Mouse (Mus musculus) lung, postnatal 0 days (tissue): ENCODE data around the gene Lyrm1. TPM values are rescaled to one million over a fixed set of nuclear protein-coding genes. Genes with fewer than 3 reads are reported as not detected.

Experiments
- ATAC-seq: fragments of 200-750 bp; cut with Nextera tagmentation; 2 replicates; pipeline ENCODE4 v1.8.0; 2017; ENCODE audit warnings: moderate library complexity
- DNase-seq: peaks from one replicate; pipeline ENCODE4 v3.0.0-alpha.2; 2016; ENCODE audit warnings: low spot score
- H3K27ac ChIP-seq: fragments of 300-500 bp; sonication (generic); 2 replicates; pipeline ENCODE4 v1.5.1; 2014; ENCODE audit warnings: antibody characterized with exemption, mild to moderate bottlenecking, low read length, mixed read lengths
- H3K27me3 ChIP-seq: fragments of 300-500 bp; sonication (generic); replicated peaks from 2 replicates; pipeline ENCODE4 v1.6.1; 2014; ENCODE audit warnings: low read length, mixed read lengths; ENCODE audit not compliant: insufficient read depth
- H3K36me3 ChIP-seq: fragments of 300-500 bp; sonication (generic); 2 replicates; pipeline ENCODE4 v1.6.1; 2014; ENCODE audit warnings: low read length, mixed read lengths; ENCODE audit not compliant: insufficient read depth
- H3K4me1 ChIP-seq: fragments of 300-500 bp; sonication (generic); 2 replicates; pipeline ENCODE4 v1.6.1; 2014; ENCODE audit warnings: antibody characterized with exemption, low read depth, low read length, mixed read lengths; ENCODE audit not compliant: insufficient read depth
- H3K4me2 ChIP-seq: fragments of 300-500 bp; sonication (generic); replicated peaks from 2 replicates; pipeline ENCODE4 v1.6.1; 2014; ENCODE audit warnings: low read depth, mild to moderate bottlenecking, low read length, moderate library complexity, mixed read lengths
- H3K4me3 ChIP-seq: fragments of 300-500 bp; sonication (generic); 2 replicates; pipeline ENCODE4 v1.5.1; 2014; ENCODE audit warnings: low read depth, low read length
- H3K9ac ChIP-seq: fragments of 300-500 bp; sonication (generic); replicated peaks from 2 replicates; pipeline ENCODE4 v1.6.1; 2014; ENCODE audit warnings: low read depth, mild to moderate bottlenecking
- H3K9me3 ChIP-seq: fragments of 300-500 bp; sonication (generic); 2 replicates; pipeline ENCODE4 v1.6.1; 2016; ENCODE audit warnings: low read length, mixed read lengths
- CTCF ChIP-seq: IDR thresholded peaks from 2 replicates; pipeline ENCODE4 v1.5.1; 2016; ENCODE audit warnings: antibody characterized with exemption, mild to moderate bottlenecking
- EP300 ChIP-seq: IDR thresholded peaks from 2 replicates; pipeline ENCODE4 v1.6.1; 2016; ENCODE audit warnings: antibody characterized with exemption, mild to moderate bottlenecking, control low read depth
- WGBS: fragments of 180-500 bp; shearing (Covaris S2); extraction: QIAGEN DNeasy Blood & Tissue Kit; methylation state at CpG from one replicate; pipeline ENCODE4 v1.1.7; 2014; 5-methylcytosine and 5-hydroxymethylcytosine counted together
- polyA plus RNA-seq: library from polyadenylated mRNA; unstranded; fragments of >200 nt; fragmentation: Nextera tagmentation; extraction: Ambion mirVana; gene quantifications from 2 replicates; pipeline ENCODE4 v1.2.1, GENCODE M21; 2015

The Lyrm1 gene
- polyA plus RNA-seq, 1 experiment from 2014 or later = 7.7 TPM

- H3K4me3 ChIP-seq = no peak overlapping the region
- no peak overlapping the region for H3K4me2 ChIP-seq
- WGBS = 77% methylated on average over 9 of the region's 9 CpGs
- no peaks in the 10 kb centered on the region for H3K27me3 ChIP-seq
- DNase-seq (no peak), ATAC-seq (no peak)
- no peaks in the 10 kb centered on the region for H3K4me1 ChIP-seq
- TF ChIP-seq EP300 (no peak), CTCF (no peak)
- H3K9ac ChIP-seq = no peak overlapping the region
- no peak overlapping the region for H3K27ac ChIP-seq
- H3K9me3 ChIP-seq = no peaks in the 10 kb centered on the region
- no peaks in the 10 kb centered on the region for H3K36me3 ChIP-seq
Observed at GRCm38 (mm10) chr7:119965651-119966395, 70.2 kb downstream of the Lyrm1 start.

GRCm38 (mm10) chr7:119969320-119969719 lies 73.7 kb downstream of the Lyrm1 start:
- H3K27ac ChIP-seq = no peak overlapping the region
- H3K4me2 ChIP-seq = no peak overlapping the region
- H3K27me3 ChIP-seq = no peaks in the 10 kb centered on the region
- no peaks in the 10 kb centered on the region for H3K4me1 ChIP-seq
- TF ChIP-seq CTCF (no peak), EP300 (no peak)
- no peaks in the 10 kb centered on the region for H3K36me3 ChIP-seq
- no peak for DNase-seq
- no peak for ATAC-seq
- WGBS = 45% methylated on average over 2 of the region's 2 CpGs
- no peak overlapping the region for H3K4me3 ChIP-seq
- no peaks in the 10 kb centered on the region for H3K9me3 ChIP-seq
- H3K9ac ChIP-seq = no peak overlapping the region

- no peak overlapping the region for H3K9ac ChIP-seq
- H3K4me1 ChIP-seq = no peaks in the 10 kb centered on the region
- ATAC-seq = no peak
- no peak overlapping the region for H3K27ac ChIP-seq
- H3K9me3 ChIP-seq = no peaks in the 10 kb centered on the region
- DNase-seq = no peak
- no peak overlapping the region for H3K4me3 ChIP-seq
- H3K36me3 ChIP-seq = no peaks in the 10 kb centered on the region
- TF ChIP-seq EP300 (no peak), CTCF (no peak)
- WGBS = 72% methylated on average over 5 of the region's 5 CpGs
- H3K4me2 ChIP-seq = no peak overlapping the region
- no peaks in the 10 kb centered on the region for H3K27me3 ChIP-seq
Observed at GRCm38 (mm10) chr7:119974214-119974613, 78.6 kb downstream of the Lyrm1 start.

GRCm38 (mm10) chr7:119976256-119976655 lies 80.6 kb downstream of the Lyrm1 start:
- H3K4me3 ChIP-seq = no peak overlapping the region
- no peaks in the 10 kb centered on the region for H3K4me1 ChIP-seq
- ATAC-seq (no peak), DNase-seq (no peak)
- H3K4me2 ChIP-seq = no peak overlapping the region
- 68% methylated on average over 6 of the region's 6 CpGs for WGBS
- H3K9me3 ChIP-seq = no peaks in the 10 kb centered on the region
- no peak for TF ChIP-seq EP300
- no peak for TF ChIP-seq CTCF
- H3K27me3 ChIP-seq = no peaks in the 10 kb centered on the region
- no peaks in the 10 kb centered on the region for H3K36me3 ChIP-seq
- H3K27ac ChIP-seq = no peak overlapping the region
- no peak overlapping the region for H3K9ac ChIP-seq

GRCm38 (mm10) chr7:119977574-119977973 lies 81.9 kb downstream of the Lyrm1 start:
- ATAC-seq = no peak
- Histone ChIP-seq H3K4me2 (no peak overlapping the region), H3K27me3 (no peaks in the 10 kb centered on the region), H3K9me3 (no peaks in the 10 kb centered on the region), H3K9ac (no peak overlapping the region), H3K36me3 (no peaks in the 10 kb centered on the region), H3K4me3 (no peak overlapping the region), H3K4me1 (no peaks in the 10 kb centered on the region), H3K27ac (no peak overlapping the region)
- TF ChIP-seq EP300 = no peak
- no peak for DNase-seq
- 78% methylated on average over 7 of the region's 7 CpGs for WGBS

GRCm38 (mm10) chr7:119978576-119978975 lies 82.9 kb downstream of the Lyrm1 start:
- Histone ChIP-seq H3K9me3 (no peaks in the 10 kb centered on the region), H3K4me2 (no peak overlapping the region), H3K9ac (no peak overlapping the region), H3K4me3 (no peak overlapping the region), H3K27me3 (no peaks in the 10 kb centered on the region), H3K4me1 (no peaks in the 10 kb centered on the region), H3K27ac (no peak overlapping the region), H3K36me3 (no peaks in the 10 kb centered on the region)
- DNase-seq (no peak), ATAC-seq (no peak)
- TF ChIP-seq EP300 (no peak), CTCF (no peak)

- no peak overlapping the region for H3K27ac ChIP-seq
- H3K36me3 ChIP-seq = no peaks in the 10 kb centered on the region
- no peaks in the 10 kb centered on the region for H3K4me1 ChIP-seq
- H3K4me3 ChIP-seq = no peak overlapping the region
- H3K9me3 ChIP-seq = no peaks in the 10 kb centered on the region
- no peak for ATAC-seq
- H3K9ac ChIP-seq = no peak overlapping the region
- 79% methylated on average over 3 of the region's 3 CpGs for WGBS
- TF ChIP-seq CTCF = no peak
- TF ChIP-seq EP300 = no peak
- DNase-seq = no peak
- H3K4me2 ChIP-seq = no peak overlapping the region
- no peaks in the 10 kb centered on the region for H3K27me3 ChIP-seq
Observed at GRCm38 (mm10) chr7:119980170-119980569, 84.5 kb downstream of the Lyrm1 start.
